Mouse (Mus musculus) skeletal muscle tissue, postnatal 0 days (tissue): ENCODE measurements around the gene Prok1. TPM values are rescaled to one million over a fixed set of nuclear protein-coding genes. Genes with fewer than 3 reads are reported as not detected.

Source experiments
- polyA plus RNA-seq: library from polyadenylated mRNA; unstranded; fragments of >200 nt; fragmentation: Nextera tagmentation; extraction: Ambion mirVana; gene quantifications from 2 replicates; pipeline ENCODE4 v1.2.1, GENCODE M21; 2015

The Prok1 gene
- polyA plus RNA-seq: not detected in 2 replicates

GRCm38 (mm10) chr3:107239607-107240006, at the start of gene Prok1:
Prok1 (minus strand) TSS chr3:107239707.

GRCm38 (mm10) chr3:107278479-107279269, 39.2 kb upstream of the Prok1 start, which contains the start of gene Lamtor5:
Lamtor5 (plus strand) TSS chr3:107278858.

GRCm38 (mm10) chr3:107230527-107230926, 9.0 kb downstream of the Prok1 start, which contains the start of gene A630076J17Rik:
A630076J17Rik (plus strand) TSS chr3:107230614.

GRCm38 (mm10) chr3:107221608-107222007, 17.9 kb downstream of the Prok1 start, which contains the start of gene Cym:
Cym (minus strand) TSS chr3:107221732.

Other genes starting within 250 kb of the Prok1 start
- gene Kcna3, start 203.5 kb downstream of the Prok1 start, polyA plus RNA-seq: 0.19 and 0.24 TPM in 2 replicates
- gene Kcna2, start 138.6 kb downstream of the Prok1 start, polyA plus RNA-seq: 0.15 and 0.19 TPM in 2 replicates
- gene Kcna10, start 56.7 kb downstream of the Prok1 start, polyA plus RNA-seq: 1.5 and 2.3 TPM in 2 replicates
- gene Cym, start 18.0 kb downstream of the Prok1 start, polyA plus RNA-seq: 1.0 TPM in 1 of 2 replicates, not detected in the other
- not detected in 2 replicates for gene A630076J17Rik, start 9.1 kb downstream of the Prok1 start, polyA plus RNA-seq
- gene Lamtor5, start 39.2 kb upstream of the Prok1 start, polyA plus RNA-seq: 142 and 148 TPM in 2 replicates
- gene Slc16a4, start 51.5 kb upstream of the Prok1 start, polyA plus RNA-seq: 0.71 and 1.2 TPM in 2 replicates
- gene Rbm15, start 94.0 kb upstream of the Prok1 start, polyA plus RNA-seq: 7.4 and 8.3 TPM in 2 replicates
- gene Kcnc4, start 219.8 kb upstream of the Prok1 start, polyA plus RNA-seq: 5.6 and 6.5 TPM in 2 replicates